Mouse (Mus musculus) telencephalon, adult 2 months (tissue): ENCODE data around the gene Hspb7.

ENCODE experiments used
- DNase-seq: peaks from one replicate; pipeline ENCODE4 v3.0.0-alpha.2; 2011; ENCODE audit warnings: low read depth, low spot score

Gene Hspb7

GRCm38 (mm10) chr4:141468576-141468975 lies 48.0 kb downstream of the Hspb7 start:
- no peak for DNase-seq

- DNase-seq = no peak
Observed at GRCm38 (mm10) chr4:141469343-141469742, 48.8 kb downstream of the Hspb7 start.

DNA sequence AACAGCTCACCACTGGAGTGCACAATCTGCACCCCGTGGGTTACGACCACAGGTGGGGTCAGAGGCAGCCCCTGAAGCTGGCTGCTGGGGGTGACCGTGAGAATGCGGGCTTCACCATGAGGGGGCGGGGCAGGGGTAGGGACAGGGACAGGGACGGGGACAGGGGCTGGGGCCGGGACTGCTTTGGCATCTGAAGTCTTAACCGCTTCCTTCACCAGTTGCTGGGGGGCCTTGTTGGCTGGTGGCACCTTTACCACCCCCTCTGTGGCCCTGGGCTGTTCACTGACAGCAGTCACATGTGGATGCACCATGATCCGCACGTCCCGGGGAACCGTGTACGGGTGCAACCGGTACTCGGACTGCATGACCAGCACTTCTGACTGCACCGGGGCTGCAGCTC lies 50.9 kb downstream of the Hspb7 start:
- DNase-seq = no peak

DNA sequence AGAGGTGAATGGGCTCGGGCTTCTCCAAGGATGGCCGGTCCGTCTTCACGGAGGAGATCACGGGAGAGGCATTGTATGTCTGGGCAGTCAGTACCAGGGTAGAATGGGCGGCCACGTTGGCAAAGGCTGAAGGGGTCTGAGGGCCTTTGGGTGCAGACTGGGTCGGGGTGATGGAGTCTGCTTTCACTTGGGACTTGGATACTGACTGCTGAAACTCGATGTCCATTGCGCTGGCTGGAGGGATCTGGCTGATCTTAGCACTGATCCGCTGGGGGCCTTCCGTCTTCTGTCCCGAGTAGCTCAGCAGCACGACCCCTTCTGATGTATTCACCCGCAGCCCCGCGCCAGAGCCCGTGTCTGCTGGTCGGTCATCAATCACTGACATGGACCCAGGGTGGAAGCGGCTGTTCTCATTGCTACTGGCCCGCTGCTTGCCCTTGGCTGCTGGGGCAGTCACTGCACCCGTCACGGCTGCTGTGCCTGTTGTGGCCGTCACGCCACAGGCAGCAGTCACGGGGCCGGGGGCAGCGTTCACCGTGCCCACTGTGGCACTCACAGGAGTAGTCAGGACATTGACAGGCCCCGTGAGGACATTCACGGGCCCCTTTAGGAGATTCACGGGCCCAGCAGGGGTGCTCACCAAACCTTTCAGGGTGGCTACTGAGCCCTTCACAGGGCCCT lies 52.2 kb downstream of the Hspb7 start:
- DNase-seq = no peak

DNA sequence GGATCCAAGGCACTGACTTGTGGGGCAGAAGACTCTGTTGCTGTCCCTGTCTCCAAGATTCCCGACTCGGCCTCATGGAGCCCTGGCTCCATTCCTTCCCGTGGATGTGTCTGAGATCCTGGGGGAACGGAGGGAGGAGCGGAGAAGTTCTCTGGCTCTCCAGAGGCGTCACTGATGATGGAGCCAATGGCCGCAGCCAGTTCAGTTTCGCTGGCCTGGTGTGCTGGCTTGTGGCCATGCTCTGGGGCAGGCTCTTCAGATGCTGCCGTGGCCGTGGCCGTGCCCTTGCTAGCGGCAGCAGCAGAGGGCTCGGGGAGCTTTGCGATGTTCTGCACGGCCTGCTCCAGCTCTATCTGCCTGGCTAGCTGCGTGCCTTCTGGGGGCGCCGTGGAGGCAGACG lies 53.9 kb downstream of the Hspb7 start:
- DNase-seq = no peak
